Mouse (Mus musculus): ENCODE data around the gene Ube2cbp.

Gene Ube2cbp

GRCm38 (mm10) chr9:86315700-86316099, 149.1 kb downstream of the Ube2cbp start:
- no peak for DNase-seq

- DNase-seq = no peak
Measured at GRCm38 (mm10) chr9:86308616-86309015, 156.1 kb downstream of the Ube2cbp start.

DNA sequence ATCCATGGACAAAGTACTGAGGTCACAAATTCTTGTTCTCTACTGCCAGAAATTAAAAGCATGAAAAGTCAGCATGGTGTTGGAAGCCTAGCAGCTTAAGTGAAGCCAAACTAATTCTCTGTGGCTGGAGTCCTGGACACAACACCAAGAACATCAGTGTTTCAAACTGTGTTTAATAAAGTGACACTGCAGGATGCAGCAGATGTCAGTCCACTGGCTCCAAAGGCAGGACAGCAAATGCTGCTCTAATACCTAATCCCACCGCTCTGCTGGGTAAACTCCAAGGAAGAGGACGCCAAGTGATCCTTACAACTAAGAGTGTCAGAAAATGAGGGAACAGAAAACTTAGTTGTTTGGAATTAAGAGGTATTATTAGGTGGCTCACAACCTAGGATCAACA, 158.2 kb downstream of the Ube2cbp start:
- no peak for DNase-seq

DNA sequence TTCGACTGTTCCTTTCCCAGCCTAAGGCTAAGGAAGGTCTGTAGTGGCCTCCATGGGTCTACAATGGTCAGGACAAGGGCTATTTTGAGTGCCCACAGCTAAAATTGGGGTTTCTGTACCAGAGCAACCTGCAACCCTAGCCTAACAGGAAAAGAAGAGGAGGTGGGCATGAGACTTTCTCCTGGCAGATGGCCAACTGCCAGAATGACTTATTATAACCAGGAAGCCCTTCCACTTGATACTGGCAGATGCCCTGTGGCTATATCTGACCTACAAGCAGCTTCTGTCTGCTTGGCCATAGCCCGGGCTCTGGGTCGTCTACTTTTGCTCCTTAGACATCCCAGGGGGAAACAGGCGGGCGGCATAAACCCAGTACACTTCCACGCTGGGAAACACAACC, 163.3 kb downstream of the Ube2cbp start:
- no peak for DNase-seq

DNA sequence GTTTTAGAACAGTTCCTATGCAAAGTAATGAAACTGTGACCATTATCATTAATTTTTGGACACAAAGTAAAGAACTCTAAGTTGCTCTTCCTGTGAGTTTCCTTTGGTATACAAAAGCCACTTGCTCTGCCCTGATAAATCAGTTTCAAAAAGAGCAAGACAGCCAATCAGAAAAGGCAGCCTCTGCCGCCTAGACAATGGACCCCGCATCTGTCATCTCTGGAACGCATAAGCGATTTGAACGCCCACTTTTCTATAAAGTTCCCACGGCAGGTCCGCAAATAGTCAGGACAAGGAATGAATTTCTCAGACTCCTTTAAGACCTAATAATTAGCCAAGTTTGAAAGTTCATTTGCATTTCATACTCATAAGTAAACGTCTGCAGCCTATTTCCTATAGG, 166.2 kb downstream of the Ube2cbp start:
- DNase-seq = no peak

DNA sequence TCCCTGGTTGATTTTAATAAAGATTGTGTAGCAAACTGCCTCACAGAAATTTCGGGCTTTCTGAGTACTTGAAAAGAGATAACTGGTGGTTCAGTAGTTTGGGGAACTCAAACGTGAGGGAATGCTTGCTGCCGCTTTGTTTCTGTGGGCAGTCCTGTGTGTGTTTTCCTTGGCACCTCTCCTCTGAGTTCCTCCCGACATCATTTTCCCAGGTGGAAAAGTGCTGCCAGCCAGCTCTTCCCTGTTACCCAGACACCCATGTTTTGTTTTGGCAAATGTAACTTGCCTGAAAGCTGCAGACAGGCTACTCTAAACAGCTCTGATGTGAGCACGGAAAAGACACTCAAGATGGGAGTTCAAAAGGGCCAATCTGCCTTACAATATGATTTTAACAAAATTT, 166.6 kb downstream of the Ube2cbp start:
- DNase-seq = no peak

GRCm38 (mm10) chr9:86296683-86297638, 167.8 kb downstream of the Ube2cbp start:
- no peak for DNase-seq

DNA sequence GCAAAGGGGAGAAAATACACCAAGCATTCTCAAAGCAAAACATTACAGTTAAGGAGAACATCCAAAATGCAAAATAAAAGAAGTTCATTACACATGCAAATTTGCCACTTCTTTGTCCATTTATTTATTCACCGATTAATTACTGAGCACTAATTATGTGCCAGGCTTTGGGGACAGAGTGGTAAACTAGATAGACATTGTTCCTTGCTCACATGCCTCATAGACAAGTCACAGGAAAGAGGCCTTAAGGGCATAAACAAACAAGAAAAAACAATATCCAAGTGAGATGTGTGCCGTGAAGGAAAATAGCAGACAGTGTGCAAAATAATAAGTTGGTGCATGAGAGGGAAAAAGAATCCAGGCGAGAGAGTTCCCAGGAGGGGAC, 177.2 kb downstream of the Ube2cbp start:
- DNase-seq = no peak

DNA sequence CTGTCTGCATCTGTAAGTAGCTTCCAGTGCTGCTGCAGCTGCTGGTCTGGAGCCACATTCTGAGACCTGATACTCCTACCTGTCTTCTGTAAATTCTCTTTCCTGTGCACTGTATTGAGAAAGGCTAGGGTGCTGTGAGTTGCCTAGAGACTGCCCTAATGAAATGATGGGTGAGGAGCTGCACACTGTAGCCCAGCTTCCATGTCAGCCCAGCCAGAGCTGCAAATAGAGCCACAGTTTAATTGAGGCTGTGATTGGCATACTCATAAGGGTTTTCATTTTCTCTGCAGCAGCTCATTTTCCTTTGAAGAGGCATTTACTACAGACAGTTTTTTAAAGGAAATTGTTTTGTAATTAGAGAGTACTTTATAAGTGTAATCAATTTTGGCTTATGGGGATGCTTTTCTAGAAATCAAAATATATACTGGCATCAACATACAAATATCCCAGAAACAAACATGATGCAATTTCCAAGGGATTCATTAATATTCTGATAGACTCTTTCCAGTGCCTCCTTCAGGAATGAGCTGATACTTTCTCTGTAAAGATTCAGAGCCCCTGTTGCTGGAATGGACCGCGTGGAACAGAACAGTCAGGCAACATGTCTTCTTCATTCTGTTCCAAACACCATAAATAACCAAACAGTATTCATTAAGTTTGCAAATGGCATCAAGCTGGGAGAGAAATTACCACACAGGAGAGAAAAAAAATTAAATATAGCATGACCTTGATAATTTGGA, 177.8 kb downstream of the Ube2cbp start:
- no peak for DNase-seq

DNA sequence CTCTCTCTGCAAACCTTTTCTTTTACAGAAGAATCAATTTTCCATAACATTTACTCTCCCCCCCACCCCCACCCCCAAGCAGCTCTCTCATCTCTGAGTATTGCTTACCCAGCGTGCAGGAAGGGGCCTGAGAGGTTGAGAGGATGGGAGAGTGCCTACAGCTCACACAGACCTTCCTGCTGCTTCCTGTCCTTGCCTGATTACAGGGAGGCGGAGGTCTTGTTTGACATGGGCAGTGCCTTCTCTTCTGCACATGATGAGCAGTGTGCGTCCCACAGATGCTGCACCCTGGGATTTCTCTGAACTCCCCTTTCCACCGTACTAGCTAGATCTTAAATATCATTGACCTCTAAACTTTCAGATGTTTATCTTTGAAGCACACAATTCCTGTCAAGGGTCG, 182.2 kb downstream of the Ube2cbp start:
- DNase-seq = no peak

DNA sequence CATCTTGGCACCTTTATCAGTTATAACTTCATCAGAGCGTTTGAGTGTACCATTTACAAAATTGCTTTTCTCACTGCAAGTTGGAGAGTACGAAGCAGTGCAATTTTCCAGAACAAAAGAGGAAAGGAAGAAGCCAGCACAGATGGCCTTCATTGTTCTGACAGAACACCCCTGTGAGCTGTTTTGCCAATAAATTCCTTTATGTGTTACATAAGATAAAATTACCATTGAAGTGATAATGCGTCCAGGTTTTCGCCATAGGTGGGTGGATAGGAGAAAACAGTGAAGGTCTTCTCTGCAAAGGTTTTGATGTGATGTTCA, 183.6 kb downstream of the Ube2cbp start:
- DNase-seq = no peak

- DNase-seq = no peak
Measured at GRCm38 (mm10) chr9:86280461-86281146, 184.1 kb downstream of the Ube2cbp start.

DNA sequence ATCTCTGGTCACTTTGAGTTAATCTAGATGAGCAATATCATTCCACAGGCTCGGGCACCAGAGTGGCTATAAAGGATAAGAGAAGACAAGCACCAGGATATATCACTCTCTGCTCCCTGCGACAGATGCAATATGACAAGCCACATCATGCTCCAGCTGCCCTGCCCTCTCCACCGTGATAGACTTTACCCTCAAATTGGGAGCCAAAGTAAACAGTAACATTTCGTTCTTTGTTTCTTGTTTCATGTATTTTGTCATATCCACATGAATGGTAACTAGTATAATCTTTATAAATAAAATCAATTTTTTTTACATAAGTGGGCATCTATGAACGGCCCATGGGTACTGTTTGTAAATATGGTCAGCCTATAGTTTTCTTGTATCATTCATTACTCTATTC, 195.2 kb downstream of the Ube2cbp start:
- no peak for DNase-seq

DNA sequence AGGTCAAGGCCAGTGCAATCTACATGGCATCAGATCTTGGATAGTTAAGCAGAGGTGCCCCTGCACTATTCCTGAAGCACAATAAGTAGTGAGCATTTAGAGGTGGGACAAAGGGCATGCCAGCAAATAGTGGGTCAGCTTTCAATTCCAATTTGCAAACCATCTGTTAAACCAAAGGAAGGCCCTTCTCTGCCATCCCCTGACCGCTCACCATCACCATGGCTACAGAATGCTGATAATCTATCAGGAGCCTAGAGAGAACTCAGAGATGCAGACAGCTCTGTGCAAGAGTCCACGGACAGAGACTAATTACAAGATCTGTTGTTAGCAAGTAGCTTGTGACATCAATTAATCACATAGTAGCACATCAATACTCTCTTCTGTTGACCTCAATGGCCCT, 198.1 kb downstream of the Ube2cbp start:
- DNase-seq = no peak

All from thymus, postnatal 36 days (tissue).